Mouse (Mus musculus) urinary bladder, postnatal 4 days (tissue): ENCODE measurements around the gene Rpl9-ps6.

ENCODE experiments used
- DNase-seq, 2 experiments: peaks; one replicate each; pipeline ENCODE4 v3.0.0; 2021 to 2022; ENCODE audit warnings: low spot score in 2 of 2

The Rpl9-ps6 gene

DNA sequence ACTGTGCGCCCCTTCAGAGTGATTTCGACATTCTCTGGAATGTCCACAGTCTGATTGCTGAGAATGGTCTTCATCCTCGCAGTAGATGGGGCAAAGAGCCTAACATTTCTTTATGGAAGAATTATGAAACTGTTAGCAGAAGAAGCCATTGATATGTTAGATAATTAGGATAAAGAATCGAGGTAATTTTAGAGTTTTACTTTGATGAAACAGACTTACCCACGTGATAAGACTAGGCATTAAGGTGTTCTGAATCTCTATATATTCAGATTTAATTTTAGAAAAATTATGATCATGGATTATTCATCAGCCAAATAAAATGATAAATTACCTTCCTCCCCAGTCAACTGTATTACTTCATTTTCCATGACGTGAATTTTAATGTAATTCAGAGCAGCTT is at the start of gene Rpl9-ps6:
Gene Rpl9-ps6 (minus strand): TSS at position 101 of the 400 bp plus-strand sequence.
- no peak for DNase-seq

DNA sequence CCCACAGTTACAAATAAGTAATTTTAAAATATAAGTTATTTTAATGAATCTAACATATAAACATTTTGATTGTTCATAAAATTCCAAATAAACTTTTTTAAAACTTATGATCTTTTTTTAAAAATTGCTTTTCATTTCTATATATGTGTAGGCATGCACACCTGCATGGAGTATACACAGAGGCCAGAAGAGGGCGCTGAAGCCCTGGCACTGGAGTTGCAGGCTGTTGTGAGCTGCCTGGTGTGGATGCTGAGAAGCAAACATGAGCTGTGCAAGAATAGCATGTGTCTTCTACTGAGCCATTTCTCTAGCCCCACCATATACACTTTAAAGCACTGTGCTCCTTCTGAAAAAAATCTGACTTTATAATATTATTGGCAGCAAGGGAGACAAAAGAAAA is 46.1 kb upstream of the Rpl9-ps6 start:
- DNase-seq, result no peak

DNA sequence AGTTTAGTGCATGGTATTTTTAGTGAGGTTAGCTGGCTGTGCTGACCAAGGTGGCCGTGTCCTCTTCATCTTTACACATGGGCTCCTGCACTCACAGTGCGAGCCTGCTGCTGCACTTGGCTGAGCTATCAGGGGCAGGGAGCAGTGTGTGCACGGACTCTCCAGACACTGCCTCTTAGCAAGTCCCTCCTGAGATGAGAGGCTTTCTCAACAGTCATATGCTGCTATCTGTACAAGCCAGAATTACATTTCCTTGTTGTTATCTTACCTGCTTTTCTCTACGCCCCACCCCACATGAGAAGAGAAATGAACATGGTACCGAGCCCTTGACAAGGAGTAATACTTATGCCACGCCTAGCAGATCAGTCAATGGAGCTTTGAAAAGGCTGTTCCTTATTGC is 44.6 kb upstream of the Rpl9-ps6 start:
- DNase-seq, result no peak

DNA sequence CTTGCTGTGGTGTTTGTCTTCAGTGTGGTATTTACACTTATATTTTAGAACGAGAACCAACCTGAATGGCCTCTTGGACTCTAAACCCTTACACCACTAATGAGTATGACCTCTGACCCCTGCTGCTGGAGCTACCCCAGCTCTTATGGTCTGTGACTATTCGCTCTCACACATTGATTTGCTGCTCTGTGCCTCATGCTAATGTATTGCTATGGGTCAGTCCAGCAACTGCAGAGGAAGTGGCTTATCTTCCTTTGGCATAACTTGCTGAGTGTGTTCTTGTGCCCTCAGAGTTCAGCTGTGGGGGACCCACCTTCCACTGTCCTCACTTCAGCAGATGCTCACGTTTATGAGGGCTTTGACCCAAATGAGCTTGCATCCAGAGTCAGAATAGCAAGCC is 43.9 kb upstream of the Rpl9-ps6 start:
- peak in 1 of 2 experiments; percentile 33 for DNase-seq

DNA sequence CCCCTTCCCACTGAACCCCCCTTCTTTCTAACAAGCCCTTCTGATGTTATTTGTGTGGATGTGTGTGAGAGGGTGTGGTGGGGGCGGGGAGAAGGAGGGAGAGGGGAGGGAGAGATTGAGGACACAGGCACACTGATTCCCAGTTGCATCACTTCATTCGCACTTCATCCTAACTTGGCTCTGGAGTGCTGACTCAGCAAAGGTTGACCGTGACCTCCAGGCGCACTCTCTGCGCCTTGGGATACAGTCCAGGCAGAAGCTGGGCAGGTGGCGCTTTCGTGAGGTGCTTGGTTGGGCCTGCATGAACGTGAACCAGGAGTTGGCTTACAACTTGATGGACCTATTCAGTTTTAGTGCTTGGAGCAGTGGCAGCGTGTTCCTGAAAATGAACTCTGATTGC is 41.1 kb upstream of the Rpl9-ps6 start:
- peak in 1 of 2 experiments; percentile 42 for DNase-seq

DNA sequence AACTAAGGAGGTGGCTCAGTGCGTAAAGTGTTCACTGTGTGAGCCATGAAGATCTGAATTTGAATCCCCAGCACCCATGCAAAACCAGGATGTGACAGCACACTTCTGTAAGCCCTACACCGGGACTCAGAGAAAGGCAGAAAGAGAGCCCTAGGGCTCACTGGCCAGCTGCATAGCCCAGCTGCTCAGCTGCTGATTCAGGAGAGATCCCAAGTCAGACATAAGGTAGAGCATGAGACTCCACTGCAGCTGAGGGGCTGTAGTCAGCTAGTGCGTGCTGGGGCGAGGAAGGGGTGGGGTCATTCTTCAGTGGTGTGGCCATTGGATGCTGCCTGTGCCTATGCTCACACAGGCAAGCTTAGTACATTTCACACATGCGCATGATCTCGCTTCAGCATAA is 40.7 kb upstream of the Rpl9-ps6 start:
- DNase-seq, result no peak

DNA sequence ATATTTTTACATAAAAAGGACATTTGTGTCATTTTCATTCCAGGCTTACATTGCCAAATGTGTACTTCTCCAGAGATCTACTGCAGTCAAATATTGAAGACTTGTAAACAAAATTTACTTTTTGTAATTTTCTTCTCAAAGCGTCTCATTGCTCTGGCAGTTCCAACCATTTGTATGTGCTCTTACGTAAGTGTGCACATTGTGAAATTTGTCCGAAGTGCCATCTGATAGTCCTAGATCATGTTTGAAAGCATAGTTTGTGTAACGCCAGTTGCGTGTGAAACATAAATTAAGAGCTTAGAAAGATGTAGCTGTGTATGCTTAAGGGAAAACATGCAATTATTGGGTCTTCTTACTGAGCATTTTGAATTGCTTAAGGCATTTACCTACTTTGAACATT is 40.1 kb upstream of the Rpl9-ps6 start:
- no peak for DNase-seq

DNA sequence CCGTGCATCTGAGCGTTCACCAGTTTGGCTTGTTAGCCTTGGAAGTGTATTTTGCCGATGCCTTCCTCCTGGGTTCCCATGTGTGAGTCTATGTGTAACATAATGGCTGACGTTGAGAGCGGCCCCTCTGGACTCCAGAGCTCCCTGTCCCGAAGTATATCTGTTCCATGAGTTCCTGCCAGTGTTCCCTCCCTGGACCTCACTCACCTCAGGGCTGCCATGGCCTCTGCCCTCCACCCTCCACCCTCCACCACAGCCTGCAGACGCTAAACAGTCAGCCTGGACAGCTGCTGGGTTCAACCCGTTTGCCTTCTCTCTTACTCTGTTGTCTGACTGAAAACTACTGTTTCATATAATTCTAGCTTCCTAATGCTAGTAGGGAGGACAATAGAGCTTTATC is 39.7 kb upstream of the Rpl9-ps6 start:
- no peak for DNase-seq

DNA sequence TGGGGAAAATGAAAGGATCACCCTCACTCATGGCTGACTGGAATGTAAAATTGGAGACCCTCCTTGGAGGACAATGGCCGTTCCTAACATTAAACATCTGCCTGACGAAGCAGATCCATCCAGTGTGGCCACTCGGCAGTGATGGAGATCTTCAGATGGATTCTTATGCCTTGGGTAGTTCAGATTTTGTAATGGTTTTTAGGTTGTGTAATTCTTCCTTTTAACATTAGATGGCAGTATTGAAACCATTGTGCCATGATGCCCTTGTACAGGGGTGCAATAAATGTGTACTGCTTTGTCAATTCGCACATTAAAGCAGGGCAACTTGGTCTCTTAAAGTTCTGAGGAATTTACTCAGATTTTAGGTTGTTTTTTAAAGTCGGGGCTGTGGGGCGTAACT is 35.0 kb upstream of the Rpl9-ps6 start:
- no peak for DNase-seq

DNA sequence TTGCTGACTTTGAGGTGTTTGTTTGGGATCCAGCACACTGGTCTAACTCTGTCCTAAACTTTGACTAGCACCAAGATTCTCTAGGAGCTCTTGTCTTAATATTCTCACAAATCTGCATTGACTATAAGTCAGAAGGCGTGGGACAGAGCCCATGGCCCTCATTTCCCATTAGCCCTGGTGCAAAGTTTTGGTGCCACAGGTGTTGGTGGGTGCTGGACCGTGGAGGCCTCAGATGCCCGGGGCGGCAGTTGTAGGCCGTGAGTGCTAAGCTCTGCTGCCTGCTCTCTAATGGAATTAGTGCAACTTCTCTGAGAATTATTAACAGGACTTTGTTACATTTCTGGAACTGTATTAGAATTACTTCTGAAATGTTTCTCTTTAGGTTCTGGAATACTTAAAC is 31.6 kb upstream of the Rpl9-ps6 start:
- no peak for DNase-seq

DNA sequence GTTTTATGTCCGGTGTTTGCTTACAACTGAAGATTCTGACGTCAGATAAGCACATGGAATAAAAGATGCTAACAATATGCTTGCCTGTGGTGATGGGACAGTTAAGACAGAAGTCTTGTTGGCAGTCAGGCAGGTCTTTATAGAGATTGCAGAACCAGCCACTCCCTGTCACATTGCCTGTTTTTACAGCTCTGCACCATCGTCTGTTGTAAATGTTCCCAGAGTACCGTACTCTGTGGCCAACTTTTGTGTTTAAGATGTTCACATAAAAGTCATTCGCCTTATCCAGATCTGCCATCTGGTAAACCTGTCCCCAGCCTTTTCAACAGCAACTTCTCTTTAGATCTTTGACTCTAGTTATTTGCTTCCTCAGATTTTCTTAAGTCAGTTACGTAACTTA is 31.0 kb upstream of the Rpl9-ps6 start:
- no peak for DNase-seq

DNA sequence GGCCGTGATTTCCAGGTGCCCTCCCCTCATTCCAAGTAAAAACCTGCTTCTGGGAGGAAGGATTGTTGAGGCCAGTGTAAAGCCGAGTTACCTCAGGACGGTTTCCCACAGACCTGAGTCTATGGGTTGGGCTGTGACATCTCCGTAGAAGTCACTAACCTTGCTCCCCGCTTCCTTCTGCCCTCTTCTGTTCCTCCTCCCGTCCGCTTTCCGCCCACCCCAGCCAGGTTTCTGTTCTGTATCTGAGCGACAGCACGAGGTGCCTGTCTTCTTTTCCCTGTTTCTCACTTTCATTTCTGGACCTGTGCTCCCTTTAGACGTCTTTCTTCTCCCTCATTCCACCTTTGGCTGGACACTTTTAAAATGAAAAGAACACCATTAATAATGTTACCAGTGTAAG is 28.7 kb upstream of the Rpl9-ps6 start:
- no peak for DNase-seq

DNA sequence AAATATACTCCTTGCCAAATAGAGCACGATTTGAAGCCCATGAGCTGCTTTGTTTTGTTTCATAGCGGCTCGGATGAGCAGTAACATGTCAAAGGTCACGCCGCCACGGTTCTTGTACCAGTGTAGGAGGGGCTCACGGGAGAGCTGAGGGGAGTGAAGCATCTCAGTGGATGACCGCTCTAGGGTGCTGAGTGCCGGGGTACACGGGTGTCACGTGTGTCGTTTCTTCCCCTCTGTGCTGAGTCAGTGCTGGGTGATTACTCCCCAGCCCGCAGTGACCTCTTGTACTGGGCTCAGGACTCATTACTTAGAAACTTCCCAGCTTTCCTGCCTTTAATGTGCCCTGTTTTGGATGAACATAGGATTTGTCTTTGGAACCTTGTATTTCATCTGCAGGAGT is 28.2 kb upstream of the Rpl9-ps6 start:
- no peak for DNase-seq

DNA sequence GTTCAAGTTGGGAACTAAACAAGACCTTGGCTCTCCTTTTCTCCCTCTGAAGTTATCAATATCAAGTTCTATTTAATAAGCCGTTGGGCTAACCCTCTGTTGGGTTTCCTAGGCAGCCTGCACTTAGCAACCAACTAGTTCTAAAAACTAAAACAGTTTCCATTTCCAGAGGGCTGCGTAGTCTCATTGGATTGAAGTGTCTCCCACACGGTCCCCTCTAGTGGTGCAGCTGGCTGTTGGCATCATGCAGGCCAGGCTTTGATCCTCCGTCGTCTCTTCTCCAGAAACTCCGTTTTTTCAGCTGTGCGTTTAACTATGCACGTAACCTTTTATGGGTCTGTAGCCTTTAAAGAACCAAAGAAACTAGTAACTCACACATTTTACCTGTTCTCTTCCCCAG is 27.1 kb upstream of the Rpl9-ps6 start:
- DNase-seq, result no peak

DNA sequence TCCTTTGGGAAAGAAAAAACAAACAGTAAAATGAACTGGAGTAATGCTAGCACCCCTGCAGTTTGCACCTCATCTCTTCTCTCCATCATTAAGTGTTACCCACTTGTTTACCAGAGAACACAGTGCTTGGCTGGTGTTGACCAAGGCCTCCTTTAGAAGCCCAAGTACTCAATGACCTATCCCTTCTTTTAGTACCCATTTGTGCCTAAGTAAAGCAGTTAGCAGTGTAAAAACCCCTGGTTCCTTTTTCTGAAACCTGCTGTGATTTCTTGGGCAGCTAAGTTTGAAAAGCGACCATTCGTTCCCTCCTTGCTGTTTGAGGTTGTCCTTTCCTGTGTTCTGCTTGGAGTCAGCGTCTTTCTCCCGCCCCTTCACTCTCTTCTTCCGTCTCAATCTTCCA is 26.6 kb upstream of the Rpl9-ps6 start:
- DNase-seq, result no peak

DNA sequence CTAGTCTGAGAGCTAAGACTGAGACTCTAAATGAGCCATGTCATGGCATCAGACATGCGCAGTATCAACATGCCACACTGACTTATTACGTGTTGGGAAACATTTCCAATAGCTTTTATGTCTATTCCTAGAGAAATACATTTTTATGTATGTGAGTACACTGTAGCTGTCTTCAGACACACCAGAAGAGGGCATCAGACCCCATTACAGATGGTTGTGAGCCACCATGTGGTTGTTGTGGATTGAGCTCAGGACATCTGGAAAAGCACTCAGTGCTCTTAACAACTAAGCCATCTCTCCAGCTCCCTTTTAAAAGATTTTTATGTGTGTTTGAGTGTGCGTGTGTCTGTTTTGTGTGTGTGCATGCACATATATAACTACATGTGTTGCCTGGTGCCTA is 26.0 kb upstream of the Rpl9-ps6 start:
- no peak for DNase-seq

DNA sequence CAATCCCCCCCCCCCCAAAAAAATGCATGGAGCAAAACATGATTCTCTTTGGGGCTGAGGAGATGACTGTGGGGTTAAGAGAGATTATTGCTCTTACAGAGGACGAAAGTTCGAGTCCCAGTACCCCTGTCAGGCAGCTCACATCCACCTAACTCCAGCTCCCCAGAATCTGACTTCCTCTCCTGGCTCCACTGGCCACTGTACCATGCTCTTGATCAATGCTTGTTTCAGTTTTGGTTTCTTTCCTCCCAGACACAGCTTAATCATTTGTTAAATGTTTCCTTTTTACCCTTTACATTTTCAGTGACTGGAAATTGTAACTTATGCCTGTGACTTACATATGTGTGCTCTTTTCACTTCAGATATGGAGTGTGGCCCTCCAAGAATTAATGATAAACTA is 24.6 kb upstream of the Rpl9-ps6 start:
- DNase-seq, result no peak

DNA sequence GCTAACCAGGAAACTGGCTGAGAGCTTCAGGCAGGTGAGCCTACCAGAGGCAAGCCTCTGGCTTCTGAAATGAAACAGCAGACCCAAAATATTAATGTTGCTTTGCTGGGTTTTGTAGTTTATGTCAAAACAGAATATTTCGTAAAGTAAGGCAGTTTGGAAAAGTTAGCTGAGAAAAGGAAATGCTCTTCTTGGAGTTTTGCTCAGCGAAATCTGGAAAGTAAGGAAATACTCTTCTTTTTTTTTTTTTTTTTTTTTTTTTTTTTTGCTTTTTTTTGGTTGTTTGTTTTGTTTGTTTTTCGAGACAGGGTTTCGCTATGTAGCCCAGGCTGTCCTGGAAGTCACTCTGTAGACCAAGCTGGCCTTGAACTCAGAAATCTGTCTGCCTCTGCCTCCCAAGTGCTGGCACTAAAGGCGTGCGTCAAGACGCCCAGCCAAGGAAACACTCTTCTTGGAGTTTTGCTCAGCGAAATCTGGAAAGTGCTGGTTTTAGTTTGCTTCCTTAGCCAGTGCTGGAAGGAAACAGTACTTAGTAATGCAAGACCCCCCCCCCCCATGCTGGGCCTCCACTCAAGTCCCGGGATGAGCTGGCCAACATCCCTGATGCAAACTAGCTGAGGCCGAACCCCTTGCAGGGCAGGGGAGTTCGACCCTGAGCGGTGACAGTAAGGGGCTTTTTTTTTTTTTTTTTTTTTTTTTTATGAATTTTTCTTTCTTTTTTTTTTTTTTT is 23.0 kb upstream of the Rpl9-ps6 start:
- no peak for DNase-seq

DNA sequence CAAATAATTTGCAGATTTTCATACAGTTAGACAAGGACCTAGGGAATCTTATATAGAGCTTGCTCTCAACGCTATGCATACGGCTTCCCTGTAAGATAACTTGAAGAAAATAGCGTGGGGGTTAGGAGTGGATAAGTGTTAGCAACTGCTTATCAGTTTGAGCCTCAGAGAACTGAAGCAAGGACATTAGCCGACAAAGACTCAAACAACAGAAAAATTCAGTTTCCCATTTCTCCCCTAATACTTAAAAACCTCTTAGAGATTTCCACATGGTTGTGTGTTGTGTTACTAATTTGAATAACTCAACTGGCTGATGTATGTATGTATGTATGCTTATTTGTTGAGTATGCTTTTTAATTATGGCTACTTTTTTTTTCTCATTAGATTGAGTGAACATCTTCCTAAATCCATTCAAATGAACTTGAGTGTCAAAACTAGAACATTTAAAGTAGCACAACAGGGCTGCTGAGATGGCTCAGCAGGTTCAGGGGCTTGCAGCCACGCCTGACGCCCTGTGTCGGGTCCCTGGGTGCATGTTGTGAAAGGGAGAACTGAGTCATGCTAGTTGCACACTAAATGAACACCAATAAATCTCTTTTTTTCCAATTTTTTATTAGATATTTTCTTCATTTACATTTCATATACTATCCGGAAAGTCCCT is 21.3 kb upstream of the Rpl9-ps6 start:
- no peak for DNase-seq

DNA sequence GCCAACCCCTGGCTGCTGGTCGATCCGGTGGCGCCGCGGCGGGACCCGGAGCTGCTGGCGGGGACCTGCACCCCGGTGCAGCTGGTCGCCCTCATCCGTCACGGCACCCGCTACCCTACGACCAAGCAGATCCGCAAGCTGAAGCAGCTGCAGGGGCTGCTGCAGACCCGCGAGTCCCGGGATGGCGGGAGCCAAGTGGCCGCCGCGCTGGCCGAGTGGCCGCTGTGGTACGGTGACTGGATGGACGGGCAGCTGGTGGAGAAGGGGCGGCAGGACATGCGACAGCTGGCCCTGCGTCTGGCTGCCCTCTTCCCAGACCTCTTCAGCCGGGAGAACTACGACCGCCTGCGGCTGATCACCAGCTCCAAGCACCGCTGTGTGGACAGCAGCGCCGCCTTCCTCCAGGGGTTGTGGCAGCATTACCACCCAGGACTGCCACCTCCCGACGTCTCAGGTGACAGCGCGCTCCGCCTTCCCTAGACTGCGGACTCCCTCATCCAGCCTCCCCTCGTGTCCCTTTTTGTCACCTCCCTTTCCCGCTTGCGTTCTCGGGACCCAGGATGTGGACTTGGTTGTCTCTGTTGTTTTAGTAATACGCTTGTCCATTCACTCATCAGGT is 19.8 kb upstream of the Rpl9-ps6 start:
- DNase-seq, result peak in 1 of 2 experiments; percentile 50

DNA sequence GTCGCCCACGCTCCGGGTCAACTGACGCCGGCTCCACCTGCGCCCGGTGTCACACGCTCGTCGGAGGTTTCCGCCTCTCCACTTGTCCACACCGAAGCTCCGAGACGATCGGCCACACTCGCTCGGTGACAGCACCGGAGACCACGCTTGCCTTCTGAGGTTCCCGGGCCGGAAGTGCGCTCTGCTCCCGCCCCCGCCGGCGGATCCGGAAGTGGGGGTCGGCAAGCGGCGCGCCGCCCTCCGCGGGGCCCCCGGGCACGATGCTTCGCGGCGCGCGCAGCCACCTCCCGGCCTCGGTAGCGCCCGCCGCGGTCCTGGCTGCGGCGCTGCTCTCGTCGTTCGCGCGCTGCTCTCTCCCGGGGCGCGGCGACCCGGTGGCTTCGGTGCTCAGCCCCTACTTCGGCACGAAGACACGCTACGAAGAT is 19.3 kb upstream of the Rpl9-ps6 start, which contains the start of gene Minpp1:
Gene Minpp1 (plus strand): TSS at position 89 of the 425 bp plus-strand sequence.
- DNase-seq, result peak; percentile 77 to 82

DNA sequence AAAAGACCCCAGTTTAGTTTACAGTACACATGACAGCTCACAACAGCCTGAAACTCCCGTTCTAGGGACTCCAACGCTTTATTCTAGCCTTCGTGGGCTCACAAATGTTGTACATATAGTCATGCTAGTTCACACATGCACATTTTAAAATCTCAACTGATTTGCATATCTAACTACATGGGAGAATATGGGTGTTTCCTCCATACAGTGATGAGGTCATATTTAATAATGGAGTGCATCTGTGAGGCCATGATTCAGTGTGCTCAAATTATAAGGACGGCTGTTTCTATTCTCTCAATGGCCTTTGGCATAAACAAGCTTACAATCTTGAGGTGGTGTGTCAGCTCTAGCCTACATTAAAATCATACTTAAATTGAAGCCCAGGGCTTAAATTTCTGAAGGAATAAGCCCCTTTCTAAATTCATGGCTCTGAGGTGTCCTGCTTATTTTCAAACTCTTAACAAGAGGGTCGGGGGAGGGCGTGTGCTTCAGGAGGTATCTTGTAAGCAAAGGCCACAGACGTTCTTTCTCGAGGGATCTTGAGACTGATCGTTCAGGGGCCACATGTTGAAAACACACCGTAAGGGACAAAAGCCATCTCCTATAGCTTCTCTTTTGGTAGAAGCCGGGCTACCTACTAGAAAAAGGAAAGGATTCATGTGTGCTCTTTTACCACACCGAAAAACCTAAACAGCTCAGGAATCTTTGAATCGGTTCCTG is 18.7 kb upstream of the Rpl9-ps6 start:
- DNase-seq, result no peak
